Mouse (Mus musculus): ENCODE results near the gene Sema3e.

DNA sequence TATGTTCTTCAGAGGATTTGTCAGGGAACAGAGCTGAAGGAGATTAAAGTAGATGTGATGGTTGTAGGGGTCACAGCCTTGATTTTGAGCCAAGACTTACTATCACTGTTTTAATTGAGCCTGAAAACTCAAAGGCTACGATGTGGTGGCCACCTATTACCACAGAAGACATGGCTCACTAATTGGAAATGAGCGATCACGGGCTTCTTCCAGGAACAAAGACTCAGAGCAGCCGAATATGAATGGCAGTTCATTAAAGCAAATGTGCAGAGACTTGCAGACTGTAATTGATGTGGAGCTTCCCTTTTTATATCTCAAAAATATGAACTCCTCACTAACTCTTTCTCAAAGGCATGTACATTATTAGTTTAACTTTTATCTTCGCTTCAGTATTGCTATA is 96.8 kb downstream of the Sema3e start:
- no peak for TF ChIP-seq CTCF (IDR thresholded peaks at IDR 0.05; ENCODE audit: control insufficient read depth, insufficient read depth, insufficient replicate concordance, low read depth, low read length)
- TF ChIP-seq POLR2A (IDR thresholded peaks at IDR 0.05; ENCODE audit: control insufficient read depth, low read depth, low read length), result no peak

Data from testis, adult 2 months (tissue).